Mouse (Mus musculus) heart, embryonic 16.5 days (tissue): Measurements from ENCODE around the gene Gm17027. TPM values are rescaled to one million over a fixed set of nuclear protein-coding genes. Genes with fewer than 3 reads are reported as not detected.
"Not testable (repeated sequence)": the region's sequence is repeated elsewhere in the genome, so short reads cannot be mapped to it uniquely, and the experiment has no call there.

Source experiments
- ATAC-seq: fragments of 200-750 bp; cut with Nextera tagmentation; replicated peaks from 2 replicates; pipeline ENCODE4 v1.8.0; 2017; ENCODE audit warnings: moderate number of reproducible peaks; ENCODE audit not compliant: insufficient read depth, low FRiP score; ENCODE audit errors: extremely low read depth
- H3K27ac ChIP-seq: fragments of 300-500 bp; sonication (generic); 2 replicates; pipeline ENCODE4 v1.5.1; 2014; ENCODE audit warnings: mild to moderate bottlenecking, low read length, control low read depth, moderate library complexity
- H3K27me3 ChIP-seq: fragments of 300-500 bp; sonication (generic); 2 replicates; pipeline ENCODE4 v1.6.1; 2014; ENCODE audit warnings: low read length, mixed read lengths; ENCODE audit not compliant: control insufficient read depth, insufficient read depth
- H3K36me3 ChIP-seq: fragments of 300-500 bp; sonication (generic); 2 replicates; pipeline ENCODE4 v1.6.1; 2014; ENCODE audit not compliant: control insufficient read depth, insufficient read depth
- H3K4me1 ChIP-seq: fragments of 300-500 bp; sonication (generic); 2 replicates; pipeline ENCODE4 v1.6.1; 2014; ENCODE audit warnings: low read length, mixed read lengths; ENCODE audit not compliant: control insufficient read depth, insufficient read depth
- H3K4me2 ChIP-seq: fragments of 300-500 bp; sonication (generic); 2 replicates; pipeline ENCODE4 v1.6.1; 2014; ENCODE audit warnings: low read depth, mild to moderate bottlenecking, control low read depth, low read length
- H3K4me3 ChIP-seq: fragments of 300-500 bp; sonication (generic); 2 replicates; pipeline ENCODE4 v1.5.1; 2014; ENCODE audit warnings: mild to moderate bottlenecking, control low read depth, low read length
- H3K9ac ChIP-seq: fragments of 300-500 bp; sonication (generic); 2 replicates; pipeline ENCODE4 v1.6.1; 2014; ENCODE audit warnings: low read length, control low read depth
- H3K9me3 ChIP-seq: fragments of 300-500 bp; sonication (generic); replicated peaks from 2 replicates; pipeline ENCODE4 v1.6.1; 2016; ENCODE audit warnings: low read length; ENCODE audit not compliant: control insufficient read depth
- WGBS: fragments of 180-500 bp; shearing (Covaris S2); extraction: QIAGEN DNeasy Blood & Tissue Kit; methylation state at CpG from one replicate; pipeline ENCODE4 v1.1.7; 2014; 5-methylcytosine and 5-hydroxymethylcytosine counted together
- polyA plus RNA-seq: library from polyadenylated mRNA; unstranded; fragments of >200 nt; fragmentation: Nextera tagmentation; extraction: Ambion mirVana; gene quantifications from 2 replicates; pipeline ENCODE4 v1.2.1, GENCODE M21; 2015

The Gm17027 gene
- polyA plus RNA-seq, result not detected in 2 replicates

DNA sequence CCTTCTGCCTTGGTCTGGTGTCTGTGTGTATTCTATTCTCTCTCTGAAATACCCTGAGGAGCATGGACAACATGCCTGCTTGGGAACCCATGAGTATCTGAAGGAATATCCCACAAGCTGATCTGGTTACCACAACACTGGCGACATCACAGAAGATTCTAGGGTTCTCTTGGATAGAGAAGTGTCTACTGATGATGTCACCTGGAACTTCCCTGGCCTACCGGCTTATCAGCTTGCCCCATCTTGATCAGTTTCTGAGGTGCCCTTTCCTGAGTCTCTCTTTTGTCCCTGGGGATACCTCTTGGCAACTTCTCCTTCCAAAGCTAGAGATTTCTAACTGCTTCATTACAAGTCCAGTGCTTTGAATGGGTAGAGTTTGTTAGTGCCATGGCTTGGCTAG, at the start of gene Gm17027:
Gm17027 (minus strand) TSS at position 101 of the 400 bp plus-strand sequence.
- 64% methylated on average over 1 of the region's 2 CpGs for WGBS
- not testable (repeated sequence) for ATAC-seq

DNA sequence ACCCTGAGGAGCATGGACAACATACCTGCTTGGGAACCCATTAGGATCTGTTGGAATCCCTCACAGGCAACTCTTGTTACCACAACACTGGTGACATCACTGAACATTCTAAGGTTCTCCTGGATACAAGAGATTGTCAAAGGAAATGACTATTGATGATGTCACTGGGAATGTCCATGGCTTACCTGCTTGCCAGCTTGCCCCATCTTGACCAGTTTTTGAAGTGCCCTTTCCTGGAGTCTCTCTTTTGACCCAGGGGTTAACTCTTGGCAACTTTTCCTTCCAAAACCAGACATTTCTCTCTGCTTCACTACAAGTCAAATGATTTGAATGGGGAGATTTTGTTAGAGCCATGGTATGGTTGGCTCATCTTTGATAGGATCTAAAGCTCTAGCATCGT, 28.3 kb upstream of the Gm17027 start, which contains the start of gene Gm3573:
Gm3573 (minus strand) TSS at position 101 of the 400 bp plus-strand sequence.
- not testable (repeated sequence) for H3K27me3 ChIP-seq, H3K4me2 ChIP-seq, H3K9me3 ChIP-seq, H3K36me3 ChIP-seq, H3K27ac ChIP-seq, H3K4me1 ChIP-seq, H3K9ac ChIP-seq, ATAC-seq, H3K4me3 ChIP-seq
- no CpG with 5 or more reads among the region's 1 CpGs for WGBS

More for the DNA sequence above, at the start of gene Gm17027:
- not testable (repeated sequence) for H3K27ac ChIP-seq, H3K36me3 ChIP-seq, H3K9ac ChIP-seq, H3K27me3 ChIP-seq, H3K4me2 ChIP-seq, H3K4me1 ChIP-seq, H3K9me3 ChIP-seq, H3K4me3 ChIP-seq

DNA sequence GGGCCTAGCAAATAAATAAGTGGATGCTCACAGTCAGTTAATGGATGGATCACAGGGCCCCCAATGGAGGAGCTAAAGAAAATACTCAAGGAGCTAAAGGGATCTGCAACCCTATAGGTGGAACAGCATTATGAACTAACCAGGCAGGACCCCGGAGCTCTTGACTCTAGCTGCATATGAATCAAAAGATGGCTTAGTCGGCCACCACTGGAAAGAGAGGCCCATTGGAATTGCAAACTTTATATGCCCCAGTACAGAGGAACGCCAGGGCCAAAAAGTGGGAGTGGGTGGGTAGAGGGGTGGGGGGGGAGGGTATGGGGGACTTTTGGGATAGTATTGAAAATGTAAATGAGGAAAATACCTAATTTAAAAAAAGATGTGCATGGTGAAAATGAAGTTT, 21.5 kb upstream of the Gm17027 start:
- 75% methylated on average over 3 of the region's 3 CpGs for WGBS
- not testable (repeated sequence) for H3K4me3 ChIP-seq, H3K27ac ChIP-seq, H3K9ac ChIP-seq, ATAC-seq, H3K36me3 ChIP-seq, H3K9me3 ChIP-seq, H3K27me3 ChIP-seq, H3K4me2 ChIP-seq, H3K4me1 ChIP-seq

DNA sequence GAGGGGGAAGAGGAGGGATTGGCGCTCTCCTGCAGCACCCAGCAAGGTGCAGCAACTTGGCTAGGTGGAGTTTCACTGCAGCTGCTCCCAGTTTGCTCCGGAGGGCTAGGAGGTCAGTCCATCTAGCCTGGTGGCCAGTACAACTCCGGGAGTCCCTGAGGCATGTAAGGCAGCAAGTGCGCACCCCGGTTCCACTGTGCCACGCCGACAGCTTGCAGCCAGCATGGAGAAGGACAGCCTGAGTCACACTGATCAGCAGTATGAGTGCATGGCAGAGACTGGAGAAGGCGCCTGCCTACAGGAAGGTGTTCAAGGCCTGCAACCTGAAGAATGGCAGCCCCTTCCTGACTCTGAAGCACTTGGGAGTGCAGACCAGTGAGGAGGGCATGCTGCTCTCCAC, 27.9 kb downstream of the Gm17027 start:
- not testable (repeated sequence) for ATAC-seq, H3K4me2 ChIP-seq, H3K9ac ChIP-seq, H3K27ac ChIP-seq, H3K9me3 ChIP-seq, H3K36me3 ChIP-seq, H3K4me3 ChIP-seq, H3K4me1 ChIP-seq, H3K27me3 ChIP-seq
- 71% methylated on average over 6 of the region's 8 CpGs for WGBS

DNA sequence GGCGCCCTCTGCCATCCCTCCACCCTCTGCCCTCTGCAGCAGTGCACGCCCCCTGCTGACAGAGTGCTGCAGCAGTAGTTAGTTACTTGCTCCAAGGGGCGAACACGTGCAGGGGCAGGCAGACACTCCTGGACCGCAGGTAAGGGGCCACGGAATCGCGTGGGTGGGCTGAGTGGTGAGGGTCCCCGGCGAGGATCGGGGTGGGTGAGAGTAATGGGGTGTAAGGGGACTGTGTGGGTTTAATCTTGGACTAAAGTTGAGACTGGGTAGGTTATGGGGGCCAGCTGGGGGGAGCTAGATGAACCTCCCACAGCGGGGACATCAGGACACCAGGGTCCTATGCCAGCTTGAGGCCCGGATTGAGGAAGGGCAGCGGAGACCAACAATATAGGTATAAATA, 28.6 kb downstream of the Gm17027 start:
- not testable (repeated sequence) for H3K27ac ChIP-seq, H3K4me3 ChIP-seq, H3K36me3 ChIP-seq, H3K4me1 ChIP-seq, H3K9me3 ChIP-seq, H3K27me3 ChIP-seq, ATAC-seq, H3K4me2 ChIP-seq, H3K9ac ChIP-seq
- whole genome bisulfite sequencing, result 50% methylated on average over 9 of the region's 14 CpGs

DNA sequence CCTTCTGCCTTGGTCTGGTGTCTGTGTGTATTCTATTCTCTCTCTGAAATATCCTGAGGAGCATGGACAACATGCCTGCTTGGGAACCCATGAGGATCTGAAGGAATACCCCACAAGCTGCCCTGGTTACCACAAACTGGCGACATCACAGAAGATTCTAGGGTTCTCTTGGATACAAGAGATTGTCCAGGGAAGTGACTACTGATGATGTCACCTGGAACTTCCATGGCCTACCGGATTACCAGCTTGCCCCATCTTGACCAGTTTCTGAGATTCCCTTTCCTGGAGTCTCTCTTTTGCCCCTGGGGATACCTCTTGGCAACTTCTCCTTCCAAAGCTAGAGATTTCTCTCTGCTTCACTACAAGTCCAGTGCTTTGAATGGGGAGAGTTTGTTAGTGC, 45.2 kb downstream of the Gm17027 start, which contains the start of gene Gm7951:
Gm7951 (minus strand) TSS at position 101 of the 400 bp plus-strand sequence.
- H3K9ac ChIP-seq, H3K9me3 ChIP-seq, ATAC-seq, H3K4me1 ChIP-seq, H3K4me3 ChIP-seq, H3K4me2 ChIP-seq, H3K36me3 ChIP-seq, H3K27ac ChIP-seq, H3K27me3 ChIP-seq: not testable (repeated sequence)
- no CpG with 5 or more reads among the region's 2 CpGs for WGBS

Other genes starting within 250 kb of the Gm17027 start
- not detected in 2 replicates for gene 1700049E17Rik1, start 237.7 kb downstream of the Gm17027 start, polyA plus RNA-seq
- gene 1700024B05Rik, start 218.6 kb downstream of the Gm17027 start, polyA plus RNA-seq, result not detected in 2 replicates
- gene Gm6401, start 194.7 kb downstream of the Gm17027 start, polyA plus RNA-seq, result not detected in 2 replicates
- gene Gm3543, start 179.3 kb downstream of the Gm17027 start, polyA plus RNA-seq, result not detected in 2 replicates
- not detected in 2 replicates for gene Gm7951, start 45.3 kb downstream of the Gm17027 start, polyA plus RNA-seq
- gene Gm3573, start 28.2 kb upstream of the Gm17027 start, polyA plus RNA-seq, result not detected in 2 replicates
- not detected in 2 replicates for gene Gm17026, start 97.4 kb upstream of the Gm17027 start, polyA plus RNA-seq
- not detected in 2 replicates for gene Gm9611, start 134.7 kb upstream of the Gm17027 start, polyA plus RNA-seq
- gene Gm7995, start 147.6 kb upstream of the Gm17027 start, polyA plus RNA-seq, result not detected in 2 replicates